Mouse (Mus musculus): ENCODE results near the gene Rgl1.

GRCm38 (mm10) chr1:152795688-152796255, 29.6 kb upstream of the Rgl1 start:
- TF ChIP-seq POLR2A (IDR thresholded peaks at IDR 0.05; ENCODE audit: borderline replicate concordance, low read depth, low read length) (no peak), CTCF (IDR thresholded peaks at IDR 0.05; ENCODE audit: low read depth, low read length) (no peak)

Measured in bone marrow macrophage, adult 2 months (primary cell).